18 mouse cellular contexts compared by ENCODE assay signal in genomic region chr2:26400296-26400695, GRCm38 (mm10). TPM values are rescaled to one million over a fixed set of nuclear protein-coding genes. Genes with fewer than 3 reads are reported as not detected.
A peak's percentile ranks its signal among the peaks of the same experiment; 100 is the strongest.
DNase-seq lines count a peak whose midpoint lies in the region; ATAC-seq and TF ChIP-seq lines count a peak whose summit lies in the region.
"Had no signal": no experiment of that assay in that cellular context is flagged by ENCODE, and none has a peak within 500 bp of the region (broad histone marks: within the 10 kb centered on the region; RNA-seq: fewer than 3 reads in every experiment).

No protein-coding gene starts in this region.

- H3K4me3 ChIP-seq in heart, adult 2 months: no peak overlapping the region
- no peak overlapping the region for H3K4me3 ChIP-seq in liver, embryonic 11.5 days (ENCODE audit: low read depth, low read length)
- H3K4me3 ChIP-seq in liver, postnatal 0 days (ENCODE audit: low read depth, low read length): no peak overlapping the region
- no peak overlapping the region for H3K4me3 ChIP-seq in midbrain, embryonic 11.5 days (ENCODE audit: low read depth, low read length)
- no peak overlapping the region for H3K4me3 ChIP-seq in midbrain, embryonic 10.5 days
- no peak overlapping the region for H3K4me3 ChIP-seq in myocyte
- H3K4me3 ChIP-seq: embryonic facial prominence, embryonic 10.5 days; embryonic facial prominence, embryonic 12.5 days; forebrain, embryonic 13.5 days; forebrain, embryonic 15.5 days had no signal

- H3K36me3 ChIP-seq in heart, adult 2 months (ENCODE audit: control insufficient read depth, insufficient read depth, low read length): no peaks in the 10 kb centered on the region
- H3K36me3 ChIP-seq in liver, embryonic 11.5 days (ENCODE audit: control insufficient read depth, insufficient read depth, low read length): peaks cover 52% of the 10 kb centered on the region
- H3K36me3 ChIP-seq in liver, postnatal 0 days (replicated peaks; ENCODE audit: insufficient read depth, low read length): peaks cover 62% of the 10 kb centered on the region
- H3K36me3 ChIP-seq in midbrain, embryonic 11.5 days (ENCODE audit: control insufficient read depth, insufficient read depth, low read length): peaks cover 35% of the 10 kb centered on the region
- H3K36me3 ChIP-seq in midbrain, embryonic 10.5 days: peaks cover 84% of the 10 kb centered on the region
- H3K36me3 ChIP-seq in myocyte (ENCODE audit: control insufficient read depth, insufficient read depth): peaks cover 31% of the 10 kb centered on the region

- H3K79me2 ChIP-seq in heart, adult 2 months (replicated peaks; ENCODE audit: control insufficient read depth, insufficient read depth, low read length): no peaks in the 10 kb centered on the region; the same call in 1 of the 2 replicates
- H3K79me2 ChIP-seq in myocyte (ENCODE audit: control insufficient read depth, insufficient read depth): no peaks in the 10 kb centered on the region

- no peak for TF ChIP-seq POLR2A in heart, adult 2 months (IDR thresholded peaks at IDR 0.05; ENCODE audit: insufficient read depth, low read depth, low read length)
- no peak for TF ChIP-seq POLR2A in myocyte (IDR thresholded peaks at IDR 0.05; ENCODE audit: insufficient read length, low read depth)

- intact Hi-C loops in heart, adult 2 months (cut with DNase I): no loop called here

- TF ChIP-seq CTCF in heart, adult 2 months (IDR thresholded peaks at IDR 0.05): no peak
- no peak for TF ChIP-seq CTCF in liver, postnatal 0 days (IDR thresholded peaks at IDR 0.05; ENCODE audit: low read depth)

- no peak overlapping the region for H3K9ac ChIP-seq in heart, adult 2 months (ENCODE audit: low read depth, low read length)
- no peak overlapping the region for H3K9ac ChIP-seq in liver, embryonic 11.5 days (ENCODE audit: low read depth, low read length)
- H3K9ac ChIP-seq in liver, postnatal 0 days (replicated peaks): no peak overlapping the region
- no peak overlapping the region for H3K9ac ChIP-seq in midbrain, embryonic 11.5 days (ENCODE audit: low read length)
- H3K9ac ChIP-seq: embryonic facial prominence, embryonic 12.5 days; forebrain, embryonic 13.5 days; forebrain, embryonic 15.5 days had no signal

- WGBS in heart, adult 2 months: 87% methylated on average over 5 of the region's 5 CpGs
- WGBS in liver, embryonic 11.5 days: 89% methylated on average over 5 of the region's 5 CpGs
- WGBS in liver, postnatal 0 days (ENCODE audit: insufficient replicate concordance): 86% methylated on average over 5 of the region's 5 CpGs
- WGBS in midbrain, embryonic 11.5 days: 91% methylated on average over 5 of the region's 5 CpGs
- 90% methylated on average over 5 of the region's 5 CpGs for WGBS in midbrain, embryonic 10.5 days

- ATAC-seq in liver, embryonic 11.5 days (replicated peaks; ENCODE audit: low FRiP score): 0 out of 2 replicates have a peak, but pooled peaks have one; percentile 9
- no peak for ATAC-seq in liver, postnatal 0 days
- ATAC-seq in midbrain, embryonic 11.5 days (ENCODE audit: low FRiP score): no peak
- ATAC-seq: forebrain, embryonic 15.5 days had no signal

- no peak overlapping the region for H3ac ChIP-seq in myocyte (ENCODE audit: control insufficient read depth, insufficient read length)

- H3K4me1 ChIP-seq in heart, adult 2 months (ENCODE audit: control insufficient read depth, insufficient read depth, low read length): peaks cover 5% of the 10 kb centered on the region
- 0 out of 2 replicates have a peak, but pooled peaks cover 8% of the 10 kb centered on the region for H3K4me1 ChIP-seq in liver, embryonic 11.5 days (replicated peaks; ENCODE audit: control insufficient read depth, insufficient read depth, low read length)
- H3K4me1 ChIP-seq in liver, postnatal 0 days (ENCODE audit: insufficient read depth): no peaks in the 10 kb centered on the region
- H3K4me1 ChIP-seq in midbrain, embryonic 11.5 days (ENCODE audit: control insufficient read depth, insufficient read depth, low read length): no peaks in the 10 kb centered on the region
- H3K4me1 ChIP-seq in midbrain, embryonic 10.5 days: peaks cover 10% of the 10 kb centered on the region; the same call in 1 of the 2 replicates

- H3K9me3 ChIP-seq in liver, embryonic 11.5 days (ENCODE audit: control insufficient read depth, low read length): no peaks in the 10 kb centered on the region
- H3K9me3 ChIP-seq in liver, postnatal 0 days (ENCODE audit: low read length): no peaks in the 10 kb centered on the region
- no peaks in the 10 kb centered on the region for H3K9me3 ChIP-seq in midbrain, embryonic 11.5 days (ENCODE audit: control insufficient read depth, low read length)
- H3K9me3 ChIP-seq in midbrain, embryonic 10.5 days (replicated peaks): no peaks in the 10 kb centered on the region
- H3K9me3 ChIP-seq: embryonic facial prominence, embryonic 10.5 days; embryonic facial prominence, embryonic 12.5 days; forebrain, embryonic 13.5 days; forebrain, embryonic 15.5 days had no signal

- no peak for DNase-seq in heart, adult 2 months
- DNase-seq in heart, adult 9 months (ENCODE audit: low spot score in 2 of 2): no peak
- no peak for DNase-seq in liver, embryonic 11.5 days (ENCODE audit: low spot score)
- no peak for DNase-seq in liver, postnatal 0 days
- peak; percentile 68 for DNase-seq in midbrain, embryonic 11.5 days (ENCODE audit: low spot score, missing footprints)
- DNase-seq in midbrain, embryonic 10.5 days (ENCODE audit: low spot score): no peak
- no peak for DNase-seq in kidney, postnatal 25 days
- DNase-seq: adrenal gland, adult 2 months; adrenal gland, postnatal 10 days; adrenal gland, postnatal 36 days; cerebellum, adult 11-12 months; cerebellum, adult 2 months; cerebellum, adult 9-10 months had no signal

- no peaks in the 10 kb centered on the region for H3K27me3 ChIP-seq in heart, adult 2 months (ENCODE audit: control insufficient read depth, insufficient read depth, low read length)
- H3K27me3 ChIP-seq in liver, embryonic 11.5 days (replicated peaks; ENCODE audit: control insufficient read depth, insufficient read depth, low read length): no peaks in the 10 kb centered on the region
- no peaks in the 10 kb centered on the region for H3K27me3 ChIP-seq in liver, postnatal 0 days (ENCODE audit: insufficient read depth, low read length)
- H3K27me3 ChIP-seq in midbrain, embryonic 11.5 days (ENCODE audit: control insufficient read depth, insufficient read depth, low read length): no peaks in the 10 kb centered on the region
- no peaks in the 10 kb centered on the region for H3K27me3 ChIP-seq in midbrain, embryonic 10.5 days (ENCODE audit: low read depth, poor library complexity, severe bottlenecking)
- H3K27me3 ChIP-seq in myocyte (ENCODE audit: control insufficient read depth, insufficient read depth, insufficient read length): no peaks in the 10 kb centered on the region
- H3K27me3 ChIP-seq: embryonic facial prominence, embryonic 12.5 days; forebrain, embryonic 13.5 days; forebrain, embryonic 15.5 days had no signal

- TF ChIP-seq EP300 in heart, adult 2 months (IDR thresholded peaks at IDR 0.05; ENCODE audit: insufficient read depth, low read depth, low read length): no peak
- no peak for TF ChIP-seq EP300 in liver, postnatal 0 days (IDR thresholded peaks at IDR 0.05; ENCODE audit: low read depth)

- peak overlapping the region; percentile 57 for H3K27ac ChIP-seq in heart, adult 2 months
- no peak overlapping the region for H3K27ac ChIP-seq in liver, embryonic 11.5 days (ENCODE audit: low read depth, low read length)
- no peak overlapping the region for H3K27ac ChIP-seq in liver, postnatal 0 days (ENCODE audit: low read depth)
- no peak overlapping the region for H3K27ac ChIP-seq in midbrain, embryonic 11.5 days (ENCODE audit: low read depth, low read length)
- H3K27ac ChIP-seq in midbrain, embryonic 10.5 days (replicated peaks): no peak overlapping the region
- H3K27ac ChIP-seq: embryonic facial prominence, embryonic 10.5 days; embryonic facial prominence, embryonic 12.5 days; forebrain, embryonic 13.5 days; forebrain, embryonic 15.5 days had no signal

- no peak overlapping the region for H3K4me2 ChIP-seq in liver, embryonic 11.5 days
- no peak overlapping the region for H3K4me2 ChIP-seq in liver, postnatal 0 days (ENCODE audit: low read depth, low read length)
- H3K4me2 ChIP-seq in midbrain, embryonic 11.5 days: no peak overlapping the region
- H3K4me2 ChIP-seq in myocyte (ENCODE audit: low read depth): no peak overlapping the region
- H3K4me2 ChIP-seq: embryonic facial prominence, embryonic 12.5 days; forebrain, embryonic 13.5 days; forebrain, embryonic 15.5 days had no signal

RNA-seq across cellular contexts. Expression of gene Inpp5e, which starts 8.7 kb away (rescaled TPM):
- total RNA-seq in heart, adult 2 months (2021): 10 to 100 TPM; 15.8 to 16.3 TPM
- 22.1 and 23.6 TPM in 2 replicates for polyA plus RNA-seq in heart, adult 2 months (2012; rRNA removed)
- polyA plus RNA-seq in liver, embryonic 11.5 days (2014; fragmentation: Nextera tagmentation; extraction: Ambion mirVana): 17.7 and 19.2 TPM in 2 replicates
- polyA plus RNA-seq in liver, postnatal 0 days (2015; fragmentation: Nextera tagmentation; extraction: Ambion mirVana): 3.3 and 3.4 TPM in 2 replicates
- polyA plus RNA-seq in midbrain, embryonic 11.5 days (2014; fragmentation: Nextera tagmentation; extraction: Ambion mirVana): 21.5 and 23.3 TPM in 2 replicates
- 23.4 and 31.3 TPM in 2 replicates for polyA plus RNA-seq in midbrain, embryonic 10.5 days (2016; fragmentation: Nextera tagmentation; extraction: Ambion mirVana)
- 9.3 TPM for polyA plus RNA-seq in myocyte (2012; fragmentation: generic; extraction: Trizol)

RNA-seq across cellular contexts. Expression of gene Pmpca, which starts 11.2 kb away (rescaled TPM):
- 100 to 1,000 TPM; 139 to 160 TPM for total RNA-seq in heart, adult 2 months (2021)
- 69.1 and 123 TPM in 2 replicates for polyA plus RNA-seq in heart, adult 2 months (2012; rRNA removed)
- 147 and 150 TPM in 2 replicates for polyA plus RNA-seq in liver, embryonic 11.5 days (2014; fragmentation: Nextera tagmentation; extraction: Ambion mirVana)
- polyA plus RNA-seq in liver, postnatal 0 days (2015; fragmentation: Nextera tagmentation; extraction: Ambion mirVana): 38.8 and 41.3 TPM in 2 replicates
- polyA plus RNA-seq in midbrain, embryonic 11.5 days (2014; fragmentation: Nextera tagmentation; extraction: Ambion mirVana): 110 and 118 TPM in 2 replicates
- 156 TPM in 2 replicates for polyA plus RNA-seq in midbrain, embryonic 10.5 days (2016; fragmentation: Nextera tagmentation; extraction: Ambion mirVana)
- 111 TPM for polyA plus RNA-seq in myocyte (2012; fragmentation: generic; extraction: Trizol)

RNA-seq across cellular contexts. Expression of gene Entr1, which starts 11.2 kb away (rescaled TPM):
- 10 to 100 TPM; 40.5 to 46.9 TPM for total RNA-seq in heart, adult 2 months (2021)
- polyA plus RNA-seq in heart, adult 2 months (2012; rRNA removed): 59.7 and 85.6 TPM in 2 replicates
- polyA plus RNA-seq in liver, embryonic 11.5 days (2014; fragmentation: Nextera tagmentation; extraction: Ambion mirVana): 94.4 and 95.7 TPM in 2 replicates
- 28.0 and 29.0 TPM in 2 replicates for polyA plus RNA-seq in liver, postnatal 0 days (2015; fragmentation: Nextera tagmentation; extraction: Ambion mirVana)
- polyA plus RNA-seq in midbrain, embryonic 11.5 days (2014; fragmentation: Nextera tagmentation; extraction: Ambion mirVana): 115 and 119 TPM in 2 replicates
- polyA plus RNA-seq in midbrain, embryonic 10.5 days (2016; fragmentation: Nextera tagmentation; extraction: Ambion mirVana): 128 and 132 TPM in 2 replicates
- polyA plus RNA-seq in myocyte (2012; fragmentation: generic; extraction: Trizol): 50.8 TPM

RNA-seq across cellular contexts. Expression of gene Snapc4, which starts 19.8 kb away (rescaled TPM):
- total RNA-seq in heart, adult 2 months (2021): 1 to 10 TPM; 7.2 to 9.5 TPM
- 20.4 and 24.3 TPM in 2 replicates for polyA plus RNA-seq in heart, adult 2 months (2012; rRNA removed)
- polyA plus RNA-seq in liver, embryonic 11.5 days (2014; fragmentation: Nextera tagmentation; extraction: Ambion mirVana): 36.4 and 41.6 TPM in 2 replicates
- 5.0 and 5.5 TPM in 2 replicates for polyA plus RNA-seq in liver, postnatal 0 days (2015; fragmentation: Nextera tagmentation; extraction: Ambion mirVana)
- polyA plus RNA-seq in midbrain, embryonic 11.5 days (2014; fragmentation: Nextera tagmentation; extraction: Ambion mirVana): 22.3 and 22.5 TPM in 2 replicates
- 32.5 and 34.4 TPM in 2 replicates for polyA plus RNA-seq in midbrain, embryonic 10.5 days (2016; fragmentation: Nextera tagmentation; extraction: Ambion mirVana)
- polyA plus RNA-seq in myocyte (2012; fragmentation: generic; extraction: Trizol): 11.0 TPM

RNA-seq across cellular contexts. Expression of gene Card9, which starts 39.6 kb away (rescaled TPM):
- 1 to 10 TPM; 1.0 to 1.2 TPM for total RNA-seq in heart, adult 2 months (2021)
- polyA plus RNA-seq in heart, adult 2 months (2012; rRNA removed): 2.3 and 4.1 TPM in 2 replicates
- polyA plus RNA-seq in liver, embryonic 11.5 days (2014; fragmentation: Nextera tagmentation; extraction: Ambion mirVana): 1.1 and 1.7 TPM in 2 replicates
- 2.1 and 2.2 TPM in 2 replicates for polyA plus RNA-seq in liver, postnatal 0 days (2015; fragmentation: Nextera tagmentation; extraction: Ambion mirVana)
- 0.99 and 1.1 TPM in 2 replicates for polyA plus RNA-seq in midbrain, embryonic 11.5 days (2014; fragmentation: Nextera tagmentation; extraction: Ambion mirVana)
- 0.77 and 1.9 TPM in 2 replicates for polyA plus RNA-seq in midbrain, embryonic 10.5 days (2016; fragmentation: Nextera tagmentation; extraction: Ambion mirVana)
- polyA plus RNA-seq in myocyte (2012; fragmentation: generic; extraction: Trizol): 0.84 TPM
